Mouse (Mus musculus) gastrocnemius, adult 2 months (tissue): ENCODE data around the gene Elavl4. TPM values are rescaled to one million over a fixed set of nuclear protein-coding genes. Genes with fewer than 3 reads are reported as not detected.

Source experiments
- DNase-seq: peaks from one replicate; pipeline ENCODE4 v3.0.0; 2022
- H3K27ac ChIP-seq: fragments of 200-600 bp; 2 replicates; pipeline ENCODE4 v1.8.1; 2022; ENCODE audit warnings: mild to moderate bottlenecking
- H3K4me3 ChIP-seq: fragments of 200-600 bp; 2 replicates; pipeline ENCODE4 v1.8.1; 2022; ENCODE audit warnings: mild to moderate bottlenecking, moderate library complexity
- CTCF ChIP-seq: fragments of 200-600 bp; IDR thresholded peaks from 2 replicates; pipeline ENCODE4 v1.8.1; 2022; ENCODE audit warnings: antibody characterized with exemption, mild to moderate bottlenecking, moderate library complexity
- intact Hi-C: fragments of 180-260 bp; cut with DNase I; formaldehyde crosslinking; loops from one replicate; pipeline ENCODE4 v1.15.1; 2025
- total RNA-seq, 2 experiments: library from RNA; stranded (reverse); gene quantifications; 2 replicates each; pipeline ENCODE4 v1.2.3; 2021

Gene Elavl4
- total RNA-seq, 2 experiments from 2014 or later: not detected

DNA sequence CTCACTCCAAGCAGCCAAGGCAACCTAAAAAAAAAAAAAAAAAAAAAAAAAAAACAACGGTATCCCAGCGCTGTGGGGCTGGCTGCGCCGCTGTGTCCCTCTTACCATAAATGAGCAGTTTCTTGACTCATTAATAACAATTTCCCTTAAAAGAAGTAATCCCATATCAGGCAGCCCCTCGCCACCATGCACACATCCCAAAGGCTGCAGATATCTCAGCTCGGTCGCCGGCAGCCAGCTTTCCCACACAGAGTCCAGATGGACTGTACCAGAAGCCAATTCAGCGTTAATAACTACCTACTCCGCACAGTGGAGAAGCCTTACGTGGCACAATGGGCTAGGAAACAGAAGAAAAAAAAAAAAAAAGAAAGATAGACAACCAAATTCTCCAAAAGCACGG, 61.7 kb downstream of the Elavl4 start:
- Histone ChIP-seq H3K27ac (no peak overlapping the region), H3K4me3 (no peak overlapping the region)
- intact Hi-C loops: no loop called here
- DNase-seq: no peak
- TF ChIP-seq CTCF: no peak

DNA sequence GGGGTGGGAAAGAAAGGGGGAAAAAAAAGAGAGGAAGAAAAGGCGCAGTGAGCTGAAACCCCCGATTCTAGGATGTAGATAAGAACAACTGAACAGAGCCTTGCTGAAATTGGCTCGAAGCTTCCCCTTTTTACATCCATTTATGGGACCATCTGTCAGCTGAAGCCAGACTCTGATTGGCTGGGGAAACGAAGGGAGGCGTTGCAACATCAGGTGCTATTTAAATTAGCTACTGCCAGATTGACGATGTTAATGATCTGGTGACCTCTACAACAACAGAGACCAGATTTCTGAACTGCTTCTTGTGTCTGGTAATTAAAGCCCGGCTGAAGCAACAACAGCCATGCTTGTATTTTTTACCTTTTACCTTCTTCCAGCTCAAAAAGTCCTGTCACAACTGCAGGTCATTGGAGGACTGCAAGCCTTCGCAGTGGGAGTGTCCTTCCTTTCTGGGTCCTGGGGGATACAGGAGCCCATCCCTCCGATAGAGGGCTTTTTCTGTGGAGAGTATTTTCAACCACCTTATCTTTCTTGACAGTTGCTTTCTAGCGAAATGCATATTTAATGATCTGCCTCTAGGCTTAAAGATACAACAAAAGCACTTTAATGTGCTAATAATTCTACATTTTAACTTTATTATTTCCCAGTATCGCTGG, 64.2 kb downstream of the Elavl4 start:
- Histone ChIP-seq H3K4me3 (no peak overlapping the region), H3K27ac (no peak overlapping the region)
- intact Hi-C loops: no loop called here
- no peak for DNase-seq
- no peak for TF ChIP-seq CTCF

DNA sequence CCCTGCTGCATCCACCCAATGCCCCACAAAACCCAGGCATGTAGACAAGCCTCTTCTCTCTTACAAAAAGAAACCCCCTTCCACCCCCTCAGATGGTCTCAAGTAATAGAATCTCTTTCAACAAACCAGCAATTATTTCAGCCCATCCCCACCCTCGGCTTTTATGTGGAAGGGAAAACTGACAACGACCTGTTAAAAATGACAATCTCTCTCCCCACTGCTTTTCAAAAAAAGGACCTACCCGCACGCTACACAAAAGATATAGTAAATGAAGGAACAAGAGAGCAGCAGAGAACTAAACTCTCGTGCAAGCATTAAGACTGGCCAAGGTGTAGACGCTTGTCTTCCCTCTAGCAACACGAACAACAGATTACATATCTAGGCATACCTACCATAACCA, 64.9 kb downstream of the Elavl4 start:
- no peak overlapping the region for H3K4me3 ChIP-seq
- TF ChIP-seq CTCF: no peak
- intact Hi-C loops: no loop called here

DNA sequence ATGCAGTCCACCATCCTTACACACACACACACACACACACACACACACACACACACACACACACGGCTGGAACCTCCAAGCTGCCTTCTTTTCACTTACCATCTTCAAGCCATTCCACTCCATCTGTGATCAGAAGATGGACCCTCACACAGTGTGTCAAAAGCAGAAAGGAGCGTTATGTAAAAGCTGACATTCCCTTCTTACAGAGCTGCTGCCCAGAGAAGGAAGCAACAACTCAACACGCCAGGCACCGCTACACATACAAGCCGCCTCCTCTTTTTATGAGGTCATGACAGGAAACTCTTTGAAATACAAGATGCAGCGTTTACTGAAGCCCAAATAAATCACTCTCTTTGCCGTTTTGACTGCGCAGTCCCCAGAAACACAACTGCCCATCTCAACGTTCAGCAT, 65.3 kb downstream of the Elavl4 start:
- TF ChIP-seq CTCF: no peak
- intact Hi-C loops: no loop called here
- Histone ChIP-seq H3K4me3 (no peak overlapping the region), H3K27ac (no peak overlapping the region)
- no peak for DNase-seq

More for the DNA sequence above, 64.9 kb downstream of the Elavl4 start:
- no peak overlapping the region for H3K27ac ChIP-seq
- no peak for DNase-seq

DNA sequence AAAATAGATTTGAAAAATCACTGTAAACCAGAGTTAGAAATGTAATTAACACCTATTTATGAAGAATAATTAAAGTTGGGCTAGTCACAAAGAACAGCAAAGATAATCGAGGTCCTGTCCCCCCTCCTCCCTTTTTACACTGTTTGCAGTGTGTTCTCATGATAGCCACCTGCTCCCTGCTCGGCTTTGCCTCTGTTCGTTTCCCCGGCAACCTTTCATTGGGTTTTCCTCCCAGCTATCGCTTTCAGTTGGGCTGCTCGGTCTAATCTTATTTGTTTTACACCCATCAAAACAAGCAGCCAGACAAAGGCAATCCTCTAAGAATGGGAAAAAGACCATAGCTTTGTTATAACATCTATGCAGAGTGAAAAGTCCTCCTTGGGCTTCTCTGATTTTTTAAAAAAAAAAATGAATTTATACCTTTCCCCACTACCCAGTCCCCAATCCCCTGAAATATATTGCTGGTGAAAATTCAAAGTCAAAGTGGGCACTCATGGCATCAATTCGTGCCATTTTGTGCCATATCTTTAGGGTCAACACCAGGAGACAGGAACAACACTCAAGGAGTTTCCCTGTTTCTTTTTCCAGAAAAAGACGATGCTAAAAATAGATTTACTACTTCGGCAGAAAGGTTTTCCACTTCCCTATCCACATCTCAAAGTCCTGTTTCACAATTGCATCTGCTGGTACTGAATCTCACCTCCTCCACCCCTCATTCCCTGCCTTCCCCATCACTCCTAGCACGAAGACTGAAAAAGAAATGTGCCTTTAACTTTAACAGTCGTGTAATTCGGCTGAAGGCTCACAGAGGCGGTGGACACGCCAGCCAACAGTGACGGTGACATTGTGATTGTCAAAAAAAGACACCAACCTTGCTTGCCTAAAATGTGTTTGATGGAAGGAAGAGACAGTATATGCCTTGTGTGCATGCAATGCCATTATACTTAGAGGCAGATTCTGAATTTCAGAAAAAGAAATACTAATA, 66.1 kb downstream of the Elavl4 start:
- no peak overlapping the region for H3K4me3 ChIP-seq
- no peak for TF ChIP-seq CTCF
- intact Hi-C loops: no loop called here
- no peak overlapping the region for H3K27ac ChIP-seq
- no peak for DNase-seq

DNA sequence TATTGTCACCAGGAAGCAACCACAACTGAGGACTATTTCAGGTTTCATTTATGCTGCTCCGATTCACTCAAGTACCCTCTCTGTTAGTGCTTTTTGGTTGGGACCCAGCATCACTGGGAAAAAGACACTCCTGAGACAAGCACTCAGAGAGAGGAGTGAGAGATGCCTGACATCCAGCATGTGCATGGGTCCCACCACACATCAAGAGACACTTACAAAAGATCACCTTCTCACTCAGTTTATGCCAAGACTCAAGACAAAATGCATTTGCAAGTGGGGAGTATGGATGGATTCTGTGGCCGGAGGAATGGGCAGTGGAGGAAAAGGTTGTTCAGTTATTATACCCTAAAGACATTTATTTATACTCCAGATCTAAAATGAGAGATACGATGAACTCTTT, 67.3 kb downstream of the Elavl4 start:
- intact Hi-C loops: no loop called here
- TF ChIP-seq CTCF: no peak
- H3K4me3 ChIP-seq: no peak overlapping the region
- H3K27ac ChIP-seq: no peak overlapping the region
- no peak for DNase-seq

DNA sequence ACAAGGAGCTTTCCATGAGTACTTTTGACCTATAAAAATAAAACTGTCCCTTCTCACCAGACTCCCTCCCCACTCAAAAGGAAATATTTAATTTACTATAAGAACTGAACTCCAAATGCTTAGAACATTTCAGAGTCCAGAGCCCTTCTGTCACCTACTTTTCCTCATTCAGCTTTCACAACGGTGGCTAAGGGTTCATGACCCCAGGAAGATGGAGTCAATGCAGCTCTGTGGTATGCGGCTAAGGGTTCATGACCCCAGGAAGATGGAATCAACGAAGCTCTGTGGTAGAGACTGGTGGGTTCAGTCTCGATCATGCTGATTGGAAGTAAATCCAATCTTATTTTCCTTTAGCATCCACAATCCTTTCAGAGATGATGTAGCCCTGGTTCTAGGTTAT, 81.7 kb downstream of the Elavl4 start:
- no peak for DNase-seq
- Histone ChIP-seq H3K4me3 (no peak overlapping the region), H3K27ac (no peak overlapping the region)
- intact Hi-C loops: no loop called here
- no peak for TF ChIP-seq CTCF

DNA sequence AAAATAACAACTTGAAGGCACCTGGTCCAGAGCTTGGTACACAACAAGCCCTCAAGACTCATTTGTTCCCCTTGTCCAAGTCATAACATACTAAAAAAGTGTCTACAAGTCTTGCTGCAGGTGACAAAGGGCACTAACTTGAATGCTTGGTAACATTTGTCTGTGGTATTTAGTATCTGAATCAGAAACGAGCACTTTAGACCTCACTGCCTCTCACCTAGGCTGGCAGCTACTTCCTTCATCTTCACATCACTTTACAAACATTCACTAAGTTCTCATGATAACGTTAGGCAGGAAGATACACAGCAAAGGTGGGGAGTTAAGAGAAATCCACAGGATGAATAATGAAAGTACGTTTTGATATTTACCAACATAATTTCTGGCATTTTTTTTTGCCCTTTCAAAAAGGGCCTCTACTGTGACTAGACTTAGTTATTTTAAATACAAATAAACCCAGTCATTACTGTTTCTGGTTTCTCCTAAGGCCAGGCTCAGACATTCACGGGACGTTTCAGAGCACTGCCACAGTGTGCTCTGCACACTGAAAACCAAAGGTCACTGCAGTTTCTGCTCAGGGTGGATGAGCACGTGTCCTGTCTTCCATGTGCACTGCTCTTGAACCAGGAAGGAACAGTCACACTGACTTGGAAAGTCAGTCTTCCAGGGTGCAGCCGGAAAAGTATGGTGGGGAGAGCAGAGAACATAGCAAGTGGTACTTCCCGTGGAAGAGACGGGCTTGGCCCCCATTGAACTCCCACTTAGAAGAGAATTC, 84.7 kb downstream of the Elavl4 start:
- no peak for DNase-seq
- Histone ChIP-seq H3K4me3 (no peak overlapping the region), H3K27ac (no peak overlapping the region)
- intact Hi-C loops: no loop called here
- no peak for TF ChIP-seq CTCF

DNA sequence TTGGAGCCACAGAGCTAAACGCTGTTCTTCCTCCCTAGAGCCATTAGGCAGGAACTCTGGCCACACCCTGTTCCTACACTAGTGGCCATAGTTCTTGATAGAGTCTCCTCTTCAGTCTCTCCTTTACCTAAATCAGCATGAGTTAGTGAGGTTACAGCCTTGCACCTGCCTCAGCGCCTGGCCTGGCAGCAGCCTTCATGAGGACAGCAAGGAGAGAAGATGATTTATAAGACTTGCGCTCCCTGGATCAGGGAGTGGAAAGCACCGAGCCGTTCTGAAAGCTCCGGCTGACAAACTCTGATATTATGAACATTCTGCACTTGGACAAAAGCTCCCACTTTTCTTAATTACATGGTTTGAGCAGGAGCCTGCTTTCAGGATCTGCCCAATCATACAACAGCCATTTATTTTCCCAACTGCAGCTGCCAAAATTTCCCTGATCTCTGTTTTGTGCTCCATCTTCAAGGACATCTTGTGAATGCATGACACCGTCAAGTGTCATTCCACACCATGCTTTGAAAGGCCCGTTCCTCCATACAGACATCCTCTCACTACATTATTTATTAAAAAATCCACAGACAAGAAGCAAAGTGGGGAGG, 87.3 kb downstream of the Elavl4 start:
- Histone ChIP-seq H3K4me3 (no peak overlapping the region), H3K27ac (no peak overlapping the region)
- TF ChIP-seq CTCF: no peak
- intact Hi-C loops: no loop called here
- no peak for DNase-seq

DNA sequence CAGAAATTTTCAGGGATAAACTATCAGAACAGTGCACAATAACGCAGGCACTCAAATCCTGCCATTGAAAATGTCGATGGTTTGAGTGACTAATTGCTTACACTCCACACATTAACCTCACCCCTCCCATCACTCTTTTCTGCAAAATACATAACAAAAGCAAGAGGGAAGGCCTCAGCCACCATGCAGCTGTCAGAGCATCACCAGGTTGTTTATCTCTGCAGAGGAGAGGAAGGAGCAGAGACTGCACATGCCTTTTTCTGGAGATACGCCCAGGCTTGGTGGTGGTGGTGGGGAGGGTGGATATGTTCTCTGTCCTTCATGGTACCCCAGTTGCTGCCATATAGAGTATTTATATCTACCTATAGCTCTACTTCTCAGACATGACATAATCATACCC, 94.3 kb downstream of the Elavl4 start:
- intact Hi-C loops: no loop called here
- TF ChIP-seq CTCF: no peak
- DNase-seq: no peak
- no peak overlapping the region for H3K4me3 ChIP-seq
- H3K27ac ChIP-seq: no peak overlapping the region

DNA sequence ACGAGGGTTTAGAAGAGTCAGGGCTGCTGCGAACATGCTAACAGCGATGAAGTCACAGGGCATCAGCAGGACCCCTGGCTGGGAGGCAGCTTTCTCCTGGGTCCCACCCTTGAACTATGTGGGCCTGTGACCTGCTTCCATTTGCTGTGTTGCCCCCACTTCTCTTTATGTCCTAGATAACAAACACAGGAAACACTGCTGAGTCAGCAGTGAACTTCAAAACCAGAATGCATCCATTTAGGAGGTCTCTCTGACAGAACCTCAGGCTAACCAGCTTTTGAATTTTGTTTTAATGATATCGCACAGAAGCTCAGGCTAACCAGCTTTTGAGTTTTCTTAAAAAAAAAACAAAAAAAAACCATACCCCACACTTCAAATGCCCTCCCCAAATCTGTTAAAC, 96.1 kb downstream of the Elavl4 start:
- intact Hi-C loops: no loop called here
- TF ChIP-seq CTCF: no peak
- no peak overlapping the region for H3K4me3 ChIP-seq
- no peak for DNase-seq
- H3K27ac ChIP-seq: no peak overlapping the region

DNA sequence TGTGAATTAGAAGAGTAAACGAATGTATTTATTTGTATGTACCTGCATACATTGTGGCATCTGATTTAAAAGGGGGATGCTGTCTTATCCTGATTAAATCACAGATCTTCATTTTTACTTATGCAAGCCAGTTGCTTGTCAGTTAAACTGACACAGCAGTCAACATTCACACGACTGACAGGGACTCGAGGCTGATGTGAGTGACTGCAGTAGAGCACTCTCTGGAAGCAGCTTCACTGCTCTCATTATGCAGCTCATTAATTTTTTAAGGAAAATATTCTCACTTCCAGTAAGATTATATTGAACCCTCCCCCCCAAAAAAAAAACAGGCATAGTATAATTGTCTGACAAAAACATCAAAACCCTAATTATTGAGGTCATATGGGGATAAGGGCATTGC, 101.7 kb downstream of the Elavl4 start:
- no peak overlapping the region for H3K27ac ChIP-seq
- no peak for TF ChIP-seq CTCF
- no peak for DNase-seq
- no peak overlapping the region for H3K4me3 ChIP-seq
- intact Hi-C loops: no loop called here
